Mouse (Mus musculus) myocyte (in vitro differentiated cells): ENCODE results near the gene Rgsl1.
"Not testable (repeated sequence)": the region's sequence is repeated elsewhere in the genome, so short reads cannot be mapped to it uniquely, and the experiment has no call there.

Source experiments
- CEBPB ChIP-seq: IDR thresholded peaks from 2 replicates; pipeline ENCODE4 v1.6.1; 2011; ENCODE audit warnings: mild to moderate bottlenecking, moderate library complexity; ENCODE audit not compliant: poor library complexity, insufficient read depth, severe bottlenecking
- E2F4 ChIP-seq: IDR thresholded peaks from one replicate; pipeline ENCODE4 v1.6.1; 2011; ENCODE audit warnings: mild to moderate bottlenecking, control low read depth, moderate library complexity; ENCODE audit not compliant: insufficient read depth
- MAX ChIP-seq: IDR thresholded peaks from one replicate; pipeline ENCODE4 v1.6.1; 2011; ENCODE audit warnings: low read depth, mild to moderate bottlenecking, control low read depth
- MYOD1 ChIP-seq, 3 experiments: IDR thresholded peaks; one replicate each; pipeline ENCODE4 v1.6.1; 2011; ENCODE audit warnings: control low read depth in 2 of 3, low read depth in 2 of 3, mild to moderate bottlenecking in 2 of 3, moderate library complexity in 1 of 3; ENCODE audit not compliant: insufficient read length in 2 of 3, control insufficient read depth in 1 of 3
- MYOG ChIP-seq, 3 experiments: IDR thresholded peaks; one replicate each; pipeline ENCODE4 v1.6.1; 2011; ENCODE audit warnings: control low read depth in 2 of 3, low read depth in 2 of 3, mild to moderate bottlenecking in 2 of 3; ENCODE audit not compliant: insufficient read length in 2 of 3, control insufficient read depth in 1 of 3, insufficient read depth in 1 of 3
- POLR2A ChIP-seq: IDR thresholded peaks from one replicate; pipeline ENCODE4 v1.6.1; 2011; ENCODE audit warnings: low read depth, mild to moderate bottlenecking, control low read depth, moderate library complexity; ENCODE audit not compliant: insufficient read length
- TCF12 ChIP-seq: IDR thresholded peaks from one replicate; pipeline ENCODE4 v1.6.1; 2011; ENCODE audit warnings: mild to moderate bottlenecking, control low read depth; ENCODE audit not compliant: poor library complexity, insufficient read depth, severe bottlenecking
- TCF3 ChIP-seq: IDR thresholded peaks from one replicate; pipeline ENCODE4 v1.6.1; 2011; ENCODE audit warnings: low read depth, control low read depth; ENCODE audit not compliant: insufficient read length
- USF1 ChIP-seq: IDR thresholded peaks from one replicate; pipeline ENCODE4 v1.6.1; 2011; ENCODE audit warnings: low read depth, mild to moderate bottlenecking, control low read depth, moderate library complexity

GRCm38 (mm10) chr1:153880391-153880790 is 36.4 kb upstream of the Rgsl1 start:
- TF ChIP-seq USF1; E2F4; CEBPB; POLR2A; MAX; TCF12; TCF3; MYOD1 (IDR thresholded peaks at IDR 0.05; ENCODE audit: control insufficient read depth in 1 of 3, insufficient read length in 2 of 3, low read depth in 2 of 3); MYOG (IDR thresholded peaks at IDR 0.05; ENCODE audit: control insufficient read depth in 1 of 3, insufficient read depth in 1 of 3, insufficient read length in 2 of 3, low read depth in 2 of 3): not testable (repeated sequence)
